Mouse (Mus musculus) limb, embryonic 14.5 days (tissue): ENCODE data around the gene Dynll2. TPM values are rescaled to one million over a fixed set of nuclear protein-coding genes. Genes with fewer than 3 reads are reported as not detected.

Experiments used
- ATAC-seq: fragments of 200-750 bp; cut with Nextera tagmentation; 2 replicates; pipeline ENCODE4 v1.8.0; 2017; ENCODE audit warnings: low read depth, moderate number of reproducible peaks, moderate TSS enrichment; ENCODE audit not compliant: low FRiP score
- DNase-seq: peaks from one replicate; pipeline ENCODE4 v3.0.0-alpha.2; 2015; ENCODE audit warnings: low spot score
- H3K27ac ChIP-seq: fragments of 300-500 bp; sonication (generic); replicated peaks from 2 replicates; pipeline ENCODE4 v1.5.1; 2014; ENCODE audit warnings: low read depth, mild to moderate bottlenecking, low read length, moderate library complexity, mixed read lengths
- H3K27me3 ChIP-seq: fragments of 300-500 bp; sonication (generic); 2 replicates; pipeline ENCODE4 v1.6.1; 2014; ENCODE audit warnings: low read length, mixed read lengths; ENCODE audit not compliant: control insufficient read depth, insufficient read depth
- H3K36me3 ChIP-seq: fragments of 300-500 bp; sonication (generic); 2 replicates; pipeline ENCODE4 v1.6.1; 2014; ENCODE audit warnings: mild to moderate bottlenecking, low read length, moderate library complexity, mixed read lengths; ENCODE audit not compliant: control insufficient read depth, insufficient read depth
- H3K4me1 ChIP-seq: fragments of 300-500 bp; sonication (generic); 2 replicates; pipeline ENCODE4 v1.6.1; 2014; ENCODE audit warnings: antibody characterized with exemption, low read length, mixed read lengths; ENCODE audit not compliant: control insufficient read depth, insufficient read depth
- H3K4me2 ChIP-seq: fragments of 300-500 bp; sonication (generic); replicated peaks from 2 replicates; pipeline ENCODE4 v1.6.1; 2014; ENCODE audit warnings: low read depth, mild to moderate bottlenecking, low read length, moderate library complexity; ENCODE audit not compliant: severe bottlenecking
- H3K4me3 ChIP-seq: fragments of 300-500 bp; sonication (generic); replicated peaks from 2 replicates; pipeline ENCODE4 v1.5.1; 2014; ENCODE audit warnings: low read length
- H3K9ac ChIP-seq: fragments of 300-500 bp; sonication (generic); 2 replicates; pipeline ENCODE4 v1.6.1; 2014; ENCODE audit warnings: mild to moderate bottlenecking, low read depth, low read length, moderate library complexity; ENCODE audit not compliant: severe bottlenecking
- H3K9me3 ChIP-seq: fragments of 300-500 bp; sonication (generic); 2 replicates; pipeline ENCODE4 v1.6.1; 2016; ENCODE audit warnings: low read length; ENCODE audit not compliant: control insufficient read depth
- POLR2A ChIP-seq: fragments of 200-500 bp; IDR thresholded peaks from 2 replicates; pipeline ENCODE4 v1.8.0; 2012; ENCODE audit warnings: inconsistent platforms, mild to moderate bottlenecking, moderate library complexity, borderline replicate concordance; ENCODE audit not compliant: insufficient read depth, insufficient read length; ENCODE audit errors: extremely low read depth
- WGBS: fragments of 180-500 bp; shearing (Covaris S2); extraction: QIAGEN DNeasy Blood & Tissue Kit; methylation state at CpG from one replicate; pipeline ENCODE4 v1.1.7; 2014; 5-methylcytosine and 5-hydroxymethylcytosine counted together
- polyA plus RNA-seq, 2 experiments: library from polyadenylated mRNA; depleted of rRNA in 1 of 2; stranded (reverse) in 1 of 2; unstranded in 1 of 2; fragments of >200 nt; fragmentation: Nextera tagmentation in 1 of 2; extraction: Ambion mirVana in 1 of 2; gene quantifications; 2 replicates each; pipeline versions ENCODE4 v1.2.1 to v1.2.3; 2012 to 2014

The Dynll2 gene
- polyA plus RNA-seq (2012; rRNA removed), result 71.7 and 84.3 TPM in 2 replicates
- 12.8 and 13.7 TPM in 2 replicates for polyA plus RNA-seq (2014; fragmentation: Nextera tagmentation; extraction: Ambion mirVana)

DNA sequence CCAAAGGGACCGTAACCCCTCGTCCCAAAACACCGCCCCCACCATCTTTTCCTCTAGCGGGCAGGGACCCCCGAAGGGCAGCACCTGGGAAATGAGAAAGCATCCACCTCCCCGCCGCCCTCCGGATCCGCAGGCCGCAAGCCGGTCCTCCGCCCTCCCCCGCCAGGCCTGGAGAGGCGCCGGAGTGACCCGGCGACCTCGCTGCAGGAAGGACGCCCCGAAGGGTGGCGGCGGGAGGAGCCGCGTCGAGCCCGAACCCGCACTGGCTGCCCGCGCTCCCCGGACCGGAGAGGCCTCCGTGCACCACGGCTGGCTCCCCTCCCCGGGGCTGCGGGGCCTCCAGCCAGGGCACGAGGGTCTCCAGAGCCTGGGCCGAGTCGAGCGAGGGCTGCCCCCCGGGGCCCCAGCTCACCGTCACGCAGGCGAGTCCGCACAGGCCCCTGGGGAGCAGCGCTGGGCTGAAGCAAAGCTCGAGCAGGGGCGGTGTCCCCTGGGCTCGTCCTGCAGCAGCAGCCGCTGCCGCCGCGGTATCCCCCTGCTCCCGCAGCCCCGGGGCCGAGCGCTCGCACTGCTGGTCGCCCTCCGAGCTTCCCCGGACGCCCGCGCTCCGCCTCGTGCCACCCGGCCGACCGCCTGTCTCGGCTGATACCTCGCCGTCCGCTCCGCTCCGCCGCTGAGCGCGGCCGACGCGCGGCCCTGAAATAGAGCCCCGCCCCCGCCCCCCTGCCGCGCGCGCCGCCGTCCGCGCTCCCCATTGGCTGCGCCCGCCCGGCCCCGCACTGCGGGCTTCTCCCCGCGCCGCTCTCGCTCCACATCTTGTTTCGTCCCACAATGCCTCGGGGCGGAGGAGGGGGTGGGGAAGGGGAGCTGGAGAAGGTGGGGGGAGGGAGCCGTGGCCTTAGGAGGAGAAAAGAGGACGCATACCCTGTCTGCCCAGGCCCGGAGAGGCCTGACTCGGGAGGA is at the start of gene Dynll2:
Gene Dynll2 (minus strand): TSS at position 703 of the 963 bp plus-strand sequence.
- Histone ChIP-seq H3K27me3 (no peaks in the 10 kb centered on the region), H3K27ac (peak within 1 kb of the TSS; percentile 86), H3K9ac (peak within 1 kb of the TSS; percentile 92), H3K4me3 (peak within 1 kb of the TSS; percentile 99), H3K4me2 (peak within 1 kb of the TSS; percentile 88), H3K9me3 (no peaks in the 10 kb centered on the region), H3K4me1 (peaks cover 22% of the 10 kb centered on the region), H3K36me3 (peaks cover 19% of the 10 kb centered on the region)
- DNase-seq (peak; percentile 92), ATAC-seq (peak; percentile 98)
- peak; percentile 91; the same call in 1 of the 2 replicates for TF ChIP-seq POLR2A
- WGBS, result 3% methylated on average over 82 of the region's 107 CpGs

GRCm38 (mm10) chr11:88036761-88037251 is 49.5 kb upstream of the Dynll2 start:
- Histone ChIP-seq H3K36me3 (no peaks in the 10 kb centered on the region), H3K4me3 (no peak overlapping the region), H3K9ac (0 out of 2 replicates have a peak overlapping the region, but pooled peaks have one; percentile 25), H3K4me1 (no peaks in the 10 kb centered on the region), H3K27me3 (no peaks in the 10 kb centered on the region), H3K9me3 (no peaks in the 10 kb centered on the region), H3K27ac (no peak overlapping the region), H3K4me2 (no peak overlapping the region)
- TF ChIP-seq POLR2A, result no peak
- no peak for ATAC-seq
- no peak for DNase-seq
- WGBS, result 88% methylated on average over 10 of the region's 10 CpGs

- Histone ChIP-seq H3K4me2 (no peak overlapping the region), H3K27ac (no peak overlapping the region), H3K9ac (no peak overlapping the region), H3K4me1 (no peaks in the 10 kb centered on the region), H3K36me3 (no peaks in the 10 kb centered on the region), H3K9me3 (no peaks in the 10 kb centered on the region), H3K27me3 (no peaks in the 10 kb centered on the region), H3K4me3 (no peak overlapping the region)
- TF ChIP-seq POLR2A, result no peak
- no peak for ATAC-seq
- DNase-seq, result no peak
- 68% methylated on average over 7 of the region's 7 CpGs for WGBS
Observed at GRCm38 (mm10) chr11:88035970-88036369, 48.6 kb upstream of the Dynll2 start.

- H3K9ac ChIP-seq, result no peak overlapping the region
- DNase-seq (no peak), ATAC-seq (no peak)
- TF ChIP-seq POLR2A, result no peak
- H3K4me1 ChIP-seq, result no peaks in the 10 kb centered on the region
- H3K27me3 ChIP-seq, result no peaks in the 10 kb centered on the region
- no peak overlapping the region for H3K4me2 ChIP-seq
- H3K36me3 ChIP-seq, result no peaks in the 10 kb centered on the region
- H3K9me3 ChIP-seq, result no peaks in the 10 kb centered on the region
- H3K27ac ChIP-seq, result no peak overlapping the region
- WGBS, result 77% methylated on average over 5 of the region's 5 CpGs
- H3K4me3 ChIP-seq, result no peak overlapping the region
Observed at GRCm38 (mm10) chr11:88031753-88032152, 44.4 kb upstream of the Dynll2 start.

- no peak overlapping the region for H3K9ac ChIP-seq
- DNase-seq, result no peak
- H3K27ac ChIP-seq, result no peak overlapping the region
- H3K4me3 ChIP-seq, result no peak overlapping the region
- H3K27me3 ChIP-seq, result no peaks in the 10 kb centered on the region
- H3K9me3 ChIP-seq, result no peaks in the 10 kb centered on the region
- H3K36me3 ChIP-seq, result no peaks in the 10 kb centered on the region
- no peak for TF ChIP-seq POLR2A
- no peaks in the 10 kb centered on the region for H3K4me1 ChIP-seq
- no peak overlapping the region for H3K4me2 ChIP-seq
- 84% methylated on average over 2 of the region's 2 CpGs for WGBS
- no peak for ATAC-seq
Observed at GRCm38 (mm10) chr11:88030836-88031235, 43.5 kb upstream of the Dynll2 start.
